Mouse (Mus musculus): Measurements from ENCODE around the gene Ranbp3l. TPM values are rescaled to one million over a fixed set of nuclear protein-coding genes. Genes with fewer than 3 reads are reported as not detected.

Gene Ranbp3l
- polyA plus RNA-seq, 1 experiment from 2014 or later = 0.82 TPM

DNA sequence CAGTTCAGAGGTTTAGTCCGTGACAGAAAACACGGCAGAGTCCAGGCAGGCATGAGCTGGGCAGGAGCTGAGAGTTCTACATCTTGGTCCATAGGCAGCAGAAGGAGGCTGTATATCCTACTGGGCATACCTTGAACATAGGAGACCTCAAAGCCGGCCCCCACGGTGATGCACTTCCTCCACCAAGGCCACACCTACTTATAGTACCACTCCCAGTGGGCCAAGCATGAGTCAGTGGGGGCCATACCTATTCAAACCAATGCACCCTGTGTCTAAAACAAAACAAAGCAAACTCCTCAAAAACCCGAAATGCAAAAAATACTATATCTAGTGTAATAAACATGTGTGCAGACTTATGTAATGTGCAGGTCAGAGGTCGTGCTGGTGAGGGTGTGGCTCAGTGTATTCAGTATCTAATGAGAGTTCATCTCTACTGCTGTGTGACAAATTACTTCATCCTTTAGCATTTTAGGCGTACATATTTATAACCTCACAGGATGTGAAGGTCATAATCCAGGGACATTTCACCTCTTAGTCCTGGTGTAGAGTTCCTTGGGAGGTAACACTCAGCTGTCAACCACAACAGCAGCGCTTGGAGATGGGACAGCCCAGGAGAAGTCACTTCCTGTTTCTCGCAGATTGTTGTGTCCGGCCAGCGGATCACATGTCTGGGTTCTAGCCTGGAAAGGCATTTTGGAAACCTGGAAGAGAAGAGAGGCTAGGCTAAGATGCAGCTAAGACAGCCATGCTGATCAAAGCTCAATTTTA is 126.0 kb downstream of the Ranbp3l start:
- DNase-seq (ENCODE audit: low spot score) = no peak

DNA sequence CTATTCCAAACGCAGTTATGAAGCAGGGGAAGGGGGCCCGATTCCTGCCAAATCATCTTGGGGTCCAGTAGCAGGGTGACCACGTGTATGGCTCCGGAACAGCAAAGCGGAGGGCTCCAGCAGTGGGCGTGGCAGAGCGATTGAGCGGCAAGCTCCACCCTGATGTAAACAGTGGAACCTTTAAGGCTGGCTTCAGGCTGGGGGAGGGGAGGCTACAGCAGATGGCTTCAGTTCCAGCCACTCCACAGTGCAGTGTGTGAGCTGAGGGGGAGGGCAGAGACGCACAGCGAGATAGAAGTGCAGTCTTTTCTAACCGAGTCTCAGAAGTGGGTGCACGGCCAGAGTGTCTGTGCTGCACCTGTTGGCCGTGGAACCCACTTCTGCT is 126.6 kb downstream of the Ranbp3l start:
- no peak for DNase-seq (ENCODE audit: low spot score)

DNA sequence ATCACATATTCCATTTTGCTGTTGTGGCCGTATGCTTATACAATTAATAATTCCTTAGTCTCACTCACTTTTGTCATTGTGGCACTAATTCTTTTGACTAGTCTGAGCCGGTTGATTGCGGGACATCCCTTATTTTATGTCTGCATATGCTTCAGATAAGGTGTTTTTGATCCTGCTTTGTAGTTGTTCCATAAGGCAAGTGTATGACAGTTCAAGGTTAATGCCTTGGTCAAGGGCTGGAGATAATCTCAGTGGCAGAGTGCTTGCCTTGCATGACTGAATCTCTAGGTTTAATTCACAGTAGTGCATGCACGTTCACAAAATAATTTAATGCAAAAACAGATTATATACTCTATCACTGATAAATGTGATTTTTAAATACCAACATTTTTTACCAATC is 129.1 kb downstream of the Ranbp3l start:
- no peak for DNase-seq (ENCODE audit: low spot score)

DNA sequence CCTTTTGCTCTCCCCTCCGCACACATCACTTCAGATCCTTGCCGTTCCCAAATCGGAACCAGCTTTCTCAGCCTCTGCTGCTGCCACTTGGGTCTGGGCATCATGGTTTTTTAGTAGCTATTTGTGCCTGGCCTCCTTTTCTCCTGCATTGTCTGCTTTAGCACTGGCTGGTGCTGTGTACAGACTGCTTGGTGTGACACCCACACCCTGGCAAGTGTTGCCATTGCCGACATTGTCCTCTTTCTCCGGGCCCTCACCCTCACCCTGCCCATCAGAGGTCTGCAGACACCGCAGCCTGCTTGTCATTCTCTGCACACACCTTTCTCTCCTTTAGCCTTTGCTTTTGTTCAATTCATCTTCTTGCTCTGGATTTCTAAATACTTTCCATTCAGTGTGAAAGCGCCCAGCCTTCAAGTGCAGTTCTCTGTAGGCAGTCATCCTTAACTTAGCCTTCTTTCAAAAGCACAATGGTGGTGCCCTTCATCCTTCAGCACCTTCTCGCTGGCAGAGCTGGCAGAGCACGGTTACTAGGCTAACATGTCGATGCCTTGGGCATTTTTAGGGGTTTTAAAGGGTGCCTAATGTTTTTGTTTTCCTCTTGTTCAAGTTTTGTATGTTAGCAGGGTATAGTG is 132.8 kb downstream of the Ranbp3l start:
- DNase-seq (ENCODE audit: low spot score) = no peak

DNA sequence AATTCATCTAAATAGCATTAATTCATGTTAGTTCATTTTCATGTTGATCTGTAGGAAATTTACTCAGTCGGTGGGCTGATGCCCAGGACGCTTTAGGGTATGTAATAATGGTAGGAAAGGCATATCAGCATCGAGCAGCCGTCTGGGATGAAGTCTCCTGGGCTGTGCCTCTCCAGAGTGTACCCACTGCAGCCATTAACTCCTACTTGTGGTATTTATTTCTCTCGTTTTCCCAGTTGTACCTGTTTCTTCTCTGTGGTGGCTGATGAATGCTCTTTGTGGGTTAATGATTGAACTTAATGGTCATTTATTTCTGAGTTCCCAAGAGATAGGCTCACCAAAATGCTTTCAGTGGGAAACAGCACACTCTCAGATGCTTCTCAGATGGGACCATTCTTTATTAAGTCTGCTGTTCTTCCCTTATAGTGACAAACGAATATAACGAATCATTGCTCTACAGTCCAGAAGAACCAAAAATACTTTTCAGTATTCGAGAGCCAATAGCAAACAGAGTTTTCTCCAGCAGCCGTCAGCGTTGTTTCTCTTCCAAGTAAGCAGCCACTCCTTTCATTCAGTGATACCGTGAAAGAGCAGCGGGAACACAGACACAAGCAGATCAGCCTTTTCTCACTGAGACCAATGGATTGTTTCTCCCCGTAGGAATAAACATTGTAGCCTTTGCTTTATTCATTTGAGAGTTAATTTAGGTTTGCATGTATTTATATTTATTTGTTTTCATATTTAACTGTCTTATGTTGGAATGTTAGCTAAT is 138.7 kb downstream of the Ranbp3l start:
- no peak for DNase-seq (ENCODE audit: low spot score)

DNA sequence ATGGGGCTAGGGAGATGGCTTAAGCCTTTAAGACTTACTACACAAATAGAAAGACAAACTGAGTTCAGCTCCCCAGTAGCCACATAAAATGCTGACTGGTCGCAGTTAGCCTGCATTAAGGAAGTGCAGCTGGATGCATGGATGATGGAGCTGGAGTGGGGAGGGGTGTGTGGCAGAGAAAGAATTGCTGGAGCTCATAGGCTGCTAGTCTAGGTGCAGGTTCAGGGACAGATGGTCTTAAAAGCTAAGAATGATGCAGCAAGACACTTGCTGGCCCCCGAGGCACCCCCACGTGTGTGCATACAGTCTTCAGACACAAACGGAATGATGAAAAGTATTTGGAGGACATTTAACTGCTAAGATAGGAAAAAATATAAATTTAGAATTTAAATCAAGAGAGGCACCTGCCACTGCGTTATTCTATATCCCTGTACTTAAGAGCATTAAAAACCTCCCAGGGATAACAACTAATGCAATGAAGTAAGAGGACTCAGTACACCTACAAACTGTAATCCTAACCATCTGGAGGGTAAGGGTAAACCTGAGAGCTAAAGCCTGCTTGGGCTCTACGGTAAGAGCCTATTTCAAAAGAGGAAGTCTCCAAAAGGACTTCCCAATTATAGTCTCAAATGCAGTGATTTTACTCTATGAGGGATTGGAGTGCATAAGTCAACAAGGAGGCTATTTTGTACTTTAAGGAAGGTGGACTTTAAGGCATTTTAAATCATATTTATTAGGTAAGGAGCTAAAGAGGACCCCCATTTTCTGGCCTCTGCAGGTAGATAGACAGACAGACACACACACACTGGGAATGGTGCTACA is 143.0 kb downstream of the Ranbp3l start:
- DNase-seq (ENCODE audit: low spot score) = no peak

DNA sequence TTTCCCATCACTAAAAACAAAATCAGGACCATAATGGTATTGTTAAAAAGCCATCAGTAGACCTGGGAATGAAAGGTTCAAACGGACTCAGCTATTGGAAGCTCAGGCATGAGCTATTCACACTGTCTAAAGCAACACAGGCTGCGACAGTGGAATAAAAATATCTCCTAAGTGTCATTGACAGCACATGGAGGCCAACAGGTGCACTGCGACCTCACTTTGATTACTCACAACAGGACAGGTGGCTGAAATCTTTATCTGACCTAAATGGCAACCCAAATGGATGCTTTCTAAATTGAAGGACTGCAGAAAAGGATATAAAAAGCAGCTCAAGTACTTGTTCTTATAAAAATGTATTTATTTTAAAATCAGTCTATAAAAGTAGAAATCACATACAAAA is 143.9 kb downstream of the Ranbp3l start:
- DNase-seq (ENCODE audit: low spot score) = no peak

DNA sequence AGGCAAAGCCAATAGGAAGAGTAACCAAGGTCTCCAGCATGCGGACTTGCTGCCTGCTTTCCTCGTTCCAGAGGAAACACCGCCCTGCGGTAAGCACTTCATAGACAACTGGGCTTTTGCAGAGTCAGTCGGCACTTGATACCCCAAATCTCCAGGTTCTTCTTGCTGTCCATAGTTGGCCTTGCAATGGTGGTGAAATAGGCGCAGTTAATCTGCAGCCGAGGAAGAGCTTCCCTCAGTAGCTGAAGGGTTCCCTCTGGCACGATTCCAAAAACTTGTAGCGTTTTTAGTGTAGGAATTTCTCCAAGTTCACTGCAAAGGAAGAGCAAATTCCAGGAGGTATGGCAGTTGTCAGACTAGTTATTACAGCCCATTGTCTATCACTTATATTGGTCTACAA is 145.8 kb downstream of the Ranbp3l start:
- no peak for DNase-seq (ENCODE audit: low spot score)

DNA sequence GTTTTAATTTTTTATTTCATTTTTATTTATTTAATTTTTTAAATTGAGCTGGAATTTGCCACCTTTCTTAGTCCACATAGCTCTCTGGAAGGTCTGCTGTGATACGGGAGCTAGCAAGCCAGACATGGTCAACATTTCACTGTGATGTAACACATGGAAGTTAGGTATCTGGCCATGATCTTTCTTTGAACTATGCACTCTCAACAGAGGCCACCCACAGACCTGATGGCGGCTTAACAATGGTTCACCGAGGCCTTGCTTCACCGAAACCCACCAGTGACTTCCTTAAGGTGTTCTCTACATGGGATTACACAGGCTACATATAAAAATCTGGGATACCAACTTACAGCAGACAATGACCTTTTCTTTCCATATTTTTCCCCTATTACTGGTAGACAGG is 146.4 kb downstream of the Ranbp3l start:
- no peak for DNase-seq (ENCODE audit: low spot score)

DNA sequence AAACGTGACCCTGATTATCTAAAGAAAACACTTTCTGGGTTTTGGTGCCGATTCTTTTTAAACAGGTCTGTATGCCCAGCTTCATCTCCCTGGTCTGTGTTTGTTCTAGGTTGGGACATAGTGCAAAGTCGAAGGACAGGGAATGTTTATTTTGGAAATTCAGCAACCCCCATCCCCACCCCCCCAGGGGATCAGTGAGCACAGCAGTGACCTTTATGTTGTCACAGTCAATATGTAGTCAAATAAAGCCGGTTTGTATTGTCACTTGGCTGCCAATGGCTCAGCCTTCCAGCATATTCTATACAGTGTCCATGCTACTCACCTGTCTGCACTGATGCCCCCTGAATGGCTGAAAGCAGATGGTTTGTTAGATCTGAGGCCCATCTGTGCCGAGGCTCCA is 146.8 kb downstream of the Ranbp3l start:
- DNase-seq (ENCODE audit: low spot score) = no peak

Other genes with a start within 250 kb of the Ranbp3l start
- 15.4 and 17.6 TPM in 2 replicates for gene Nadk2, start 103.3 kb downstream of the Ranbp3l start, polyA plus RNA-seq (2015; fragmentation: Nextera tagmentation; extraction: Ambion mirVana)
- 2.1 and 2.3 TPM in 2 replicates for gene Lmbrd2, start 172.6 kb downstream of the Ranbp3l start, polyA plus RNA-seq (2015; fragmentation: Nextera tagmentation; extraction: Ambion mirVana)
- 32.5 and 33.7 TPM in 2 replicates for gene Skp2, start 187.5 kb downstream of the Ranbp3l start, polyA plus RNA-seq (2015; fragmentation: Nextera tagmentation; extraction: Ambion mirVana)